Mouse (Mus musculus) ovary, postnatal 14 days (tissue): ENCODE data around the gene Nedd9.

ENCODE experiments used
- DNase-seq: peaks from one replicate; pipeline ENCODE4 v3.0.0; 2022; ENCODE audit warnings: low spot score

Nedd9 gene

DNA sequence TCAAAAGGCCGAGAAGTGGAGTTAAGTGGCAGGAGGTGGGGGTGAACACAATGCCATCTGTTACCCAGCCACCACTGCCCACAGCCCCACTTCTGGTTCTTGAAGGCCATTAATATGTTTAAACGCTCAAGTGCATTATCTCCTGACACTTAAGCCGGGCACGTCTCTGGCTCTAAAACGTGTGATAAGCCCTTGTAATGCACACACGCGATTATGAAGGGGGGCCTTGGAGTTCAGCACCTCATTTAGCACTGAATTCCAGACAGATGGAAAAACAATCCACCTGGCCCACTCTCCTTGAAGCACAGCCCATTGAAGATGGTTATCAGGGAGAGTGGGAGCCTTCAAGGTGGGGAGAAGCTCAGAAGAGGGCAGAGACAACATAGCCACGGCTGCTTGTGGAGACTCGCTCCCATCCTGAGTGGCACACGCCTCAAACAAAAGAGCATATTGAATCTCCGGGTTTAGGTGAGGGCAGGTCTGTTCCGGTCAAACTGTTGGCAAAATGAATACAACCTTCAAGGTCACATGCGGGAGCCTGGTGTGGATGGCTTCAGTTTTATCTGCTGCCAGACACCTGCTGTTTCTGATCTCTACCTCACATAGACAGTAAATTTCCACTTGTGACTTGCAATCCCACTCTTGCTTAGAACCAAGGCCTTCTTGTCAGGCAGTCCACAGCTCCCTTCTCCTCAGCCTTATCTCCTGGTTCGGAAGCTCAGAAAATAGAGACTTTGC lies 30.7 kb downstream of the Nedd9 start:
- no peak for DNase-seq

DNA sequence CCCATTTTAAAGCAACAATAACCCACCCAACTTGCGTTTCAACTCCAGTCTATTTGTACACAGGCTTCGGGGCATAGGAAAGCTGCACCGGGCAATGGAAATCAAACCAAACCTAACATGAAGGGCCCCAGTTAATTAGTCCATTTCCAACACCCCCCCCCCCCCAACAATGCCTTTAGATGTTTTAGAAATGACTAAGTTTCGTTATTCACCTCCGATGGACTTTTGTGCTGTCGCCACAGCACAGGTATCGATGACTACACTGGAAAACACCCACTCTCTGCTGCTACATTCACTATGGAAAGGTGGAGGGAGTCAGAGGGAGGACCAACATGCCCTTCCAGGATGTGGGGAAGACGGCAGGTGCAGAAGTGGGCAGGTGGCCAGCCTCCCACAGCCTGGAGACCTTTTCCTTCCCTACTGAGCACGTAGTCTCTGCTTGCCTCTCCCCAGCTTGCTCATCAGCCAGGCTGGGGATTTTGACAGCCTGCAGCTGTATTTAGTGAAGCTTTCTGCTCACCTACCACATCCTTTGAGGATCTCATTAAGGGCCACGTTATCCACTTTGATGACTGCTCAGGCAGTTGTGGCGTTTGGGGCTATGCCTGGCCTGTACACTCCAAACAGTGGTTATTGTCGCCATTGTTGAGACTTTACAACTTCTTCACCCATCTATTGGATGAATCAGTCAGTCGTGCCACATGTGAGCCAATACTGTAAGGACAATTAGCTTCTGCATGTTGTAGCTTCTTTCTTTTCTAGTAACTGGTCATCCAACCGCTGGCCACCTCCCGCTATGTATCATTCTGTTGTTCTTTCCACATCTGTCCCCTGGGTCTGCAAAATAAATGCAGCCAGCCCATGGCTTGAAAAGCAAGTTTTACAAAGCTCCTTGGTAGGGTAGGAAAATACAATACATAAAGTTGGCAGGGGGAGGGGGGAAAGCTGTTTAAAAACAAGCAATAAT lies 33.7 kb downstream of the Nedd9 start:
- no peak for DNase-seq

DNA sequence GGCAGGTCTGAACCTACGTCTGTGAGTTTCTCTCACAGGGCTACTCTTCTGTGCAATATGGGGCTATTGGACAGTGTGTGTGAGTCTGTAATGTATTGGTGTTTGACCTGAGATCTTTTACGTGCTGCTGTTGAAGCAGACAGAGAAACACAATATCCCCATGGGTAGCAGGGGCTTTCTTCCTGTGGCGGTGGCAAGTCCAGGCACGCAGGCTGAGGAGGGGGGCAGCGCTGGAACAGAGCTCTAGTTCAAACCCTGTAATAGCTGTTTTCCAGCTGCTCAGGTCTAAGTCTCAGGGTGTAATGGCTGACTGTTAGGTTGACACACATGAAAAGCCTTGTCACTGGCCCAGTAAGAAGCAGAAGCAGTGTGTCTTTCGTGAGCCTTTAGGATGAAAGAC lies 36.3 kb downstream of the Nedd9 start:
- DNase-seq: no peak

DNA sequence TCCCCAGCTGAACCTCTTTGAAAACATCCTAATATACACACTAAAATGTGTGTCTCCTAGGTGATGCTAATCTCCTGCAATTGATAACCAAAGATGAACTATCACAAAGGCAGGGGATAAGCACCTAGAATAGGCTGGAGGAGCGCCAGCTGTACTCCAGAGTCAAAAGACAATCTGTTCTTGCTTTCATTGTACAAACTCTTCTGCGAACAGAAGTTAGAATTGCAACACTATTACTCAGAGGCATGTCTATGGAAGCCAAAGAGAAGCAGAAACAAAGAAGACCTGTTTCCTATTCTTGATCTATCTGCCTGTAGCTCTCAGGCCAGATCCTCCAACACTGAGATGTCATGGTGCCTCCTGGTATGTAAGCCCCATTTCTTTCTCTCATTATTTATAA lies 38.0 kb downstream of the Nedd9 start:
- no peak for DNase-seq

DNA sequence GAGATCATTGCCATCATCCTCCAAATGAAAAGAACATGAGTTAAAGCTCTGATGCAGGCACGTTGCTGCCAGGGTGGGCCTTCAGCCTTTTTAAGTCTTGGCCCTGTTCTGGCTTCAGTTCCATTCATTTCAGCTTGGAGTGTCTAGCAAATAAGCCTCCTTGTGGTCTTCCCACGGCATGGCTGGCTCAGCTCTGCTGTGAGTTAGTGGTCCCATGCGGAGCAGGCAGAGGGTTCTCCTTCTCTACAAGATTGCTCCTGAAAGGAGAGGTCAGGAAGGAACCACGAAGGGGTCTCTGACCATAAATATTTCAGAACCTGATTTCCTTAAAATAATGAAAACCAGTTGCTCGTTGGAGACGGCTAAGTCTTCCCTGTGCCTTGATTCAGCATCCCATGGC lies 40.0 kb downstream of the Nedd9 start:
- no peak for DNase-seq

DNA sequence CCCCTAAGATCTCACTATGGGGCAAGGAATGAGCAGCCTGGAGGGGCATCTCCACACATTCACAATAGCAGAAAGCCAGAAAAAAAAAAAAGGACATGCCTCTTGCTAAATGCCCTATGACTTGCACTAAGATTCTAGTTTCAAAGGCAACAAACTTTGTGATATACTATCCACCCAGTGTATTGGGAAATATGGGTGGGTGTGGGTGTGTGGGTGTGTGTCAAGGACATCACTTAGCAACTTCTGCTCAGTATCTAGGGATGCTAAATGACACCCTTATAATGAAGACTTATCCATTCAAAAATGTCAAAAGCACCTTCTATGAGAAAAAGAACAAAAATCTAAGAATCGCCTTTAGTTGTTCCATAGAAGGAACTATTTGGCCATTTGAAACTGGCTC lies 40.6 kb downstream of the Nedd9 start:
- DNase-seq: no peak

DNA sequence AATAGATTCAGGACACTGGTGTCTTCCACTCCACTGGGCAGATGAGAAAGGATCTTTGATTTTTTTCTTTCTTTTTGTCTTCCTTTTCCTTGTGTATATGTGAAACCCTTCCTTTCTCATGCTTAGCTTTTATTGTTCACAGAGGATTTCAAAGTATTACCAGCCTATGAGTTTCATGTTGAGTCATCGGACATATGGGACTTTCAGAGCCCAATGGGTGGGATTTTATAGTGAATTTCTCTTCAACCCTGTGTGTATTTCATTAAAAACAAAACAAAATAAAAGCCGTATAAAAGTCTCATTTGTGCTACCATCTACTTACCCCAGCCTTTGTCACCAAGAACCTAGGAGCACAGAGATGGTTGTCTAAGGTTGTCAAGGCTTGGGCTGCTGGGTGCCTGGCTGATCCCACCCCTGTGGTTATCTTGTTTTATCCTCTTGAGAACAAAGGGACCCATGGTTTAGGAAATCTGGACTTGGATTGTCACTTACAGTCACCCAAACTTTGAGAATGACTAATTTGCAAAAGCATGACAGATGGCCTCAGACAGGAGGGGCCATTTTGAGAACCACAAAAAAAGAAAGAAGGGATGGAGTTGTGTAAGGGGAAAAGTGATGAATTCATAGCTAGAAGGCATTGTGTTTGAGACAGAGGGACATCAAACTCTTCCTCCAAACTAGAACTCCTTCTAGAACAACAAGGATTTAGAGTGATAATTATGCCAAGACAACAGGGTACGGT lies 41.9 kb downstream of the Nedd9 start:
- DNase-seq: no peak

DNA sequence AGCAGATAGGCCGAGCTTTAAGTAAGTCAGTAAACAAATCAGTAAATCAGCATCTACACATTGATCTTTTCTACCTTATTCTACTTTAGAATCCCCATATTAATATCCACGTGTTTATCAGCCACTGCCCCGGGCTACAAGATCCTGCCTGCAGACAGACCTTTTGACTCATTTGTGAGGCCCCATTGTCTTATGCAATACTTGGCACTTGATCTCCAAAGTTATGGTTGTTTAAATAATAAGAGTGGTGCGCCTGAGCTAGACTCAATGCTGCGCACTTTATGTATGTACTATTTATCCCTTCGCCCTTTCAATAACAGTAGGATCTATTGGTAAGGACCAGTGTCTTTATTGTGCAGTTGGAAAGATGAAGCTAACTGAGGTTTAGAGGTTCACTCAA lies 42.9 kb downstream of the Nedd9 start:
- DNase-seq: no peak

DNA sequence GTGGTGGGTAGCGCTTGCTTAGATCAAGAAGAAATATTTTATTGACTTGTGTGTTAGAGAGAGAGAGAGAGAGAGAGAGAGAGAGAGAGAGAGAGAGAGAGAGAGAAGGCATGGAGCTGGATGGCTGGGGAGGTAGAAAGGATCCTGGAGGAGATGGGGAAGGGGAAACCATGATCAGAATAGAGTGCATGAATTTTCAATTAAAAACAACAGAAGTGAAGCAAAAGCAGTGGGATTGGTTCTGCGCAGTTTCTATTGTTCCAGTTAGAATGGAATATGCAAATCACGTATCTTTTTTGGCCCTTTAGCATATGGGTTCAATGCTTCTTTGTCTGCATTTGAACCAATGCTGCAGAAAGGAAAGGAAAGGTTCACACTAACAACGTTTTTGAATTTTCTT lies 45.0 kb downstream of the Nedd9 start:
- no peak for DNase-seq

DNA sequence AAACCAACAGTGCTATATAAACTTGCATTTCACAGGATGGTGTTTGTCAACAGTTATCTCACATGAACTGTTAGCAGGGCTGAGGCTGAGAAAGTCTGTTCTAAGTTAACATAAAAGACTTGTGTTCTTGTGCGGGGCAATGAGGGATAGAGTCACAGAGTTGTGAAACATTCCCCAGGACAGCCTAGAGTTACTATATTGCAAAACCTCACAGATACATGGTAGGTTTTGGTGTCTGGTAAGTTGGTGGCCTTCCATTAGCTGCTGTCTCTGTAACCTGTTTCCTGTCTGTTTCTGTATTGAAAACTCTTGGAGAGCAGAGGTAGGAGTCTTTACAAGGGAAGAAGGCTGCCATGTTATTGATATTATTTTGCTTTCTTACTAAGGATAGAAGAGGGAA lies 47.0 kb downstream of the Nedd9 start:
- DNase-seq: no peak

DNA sequence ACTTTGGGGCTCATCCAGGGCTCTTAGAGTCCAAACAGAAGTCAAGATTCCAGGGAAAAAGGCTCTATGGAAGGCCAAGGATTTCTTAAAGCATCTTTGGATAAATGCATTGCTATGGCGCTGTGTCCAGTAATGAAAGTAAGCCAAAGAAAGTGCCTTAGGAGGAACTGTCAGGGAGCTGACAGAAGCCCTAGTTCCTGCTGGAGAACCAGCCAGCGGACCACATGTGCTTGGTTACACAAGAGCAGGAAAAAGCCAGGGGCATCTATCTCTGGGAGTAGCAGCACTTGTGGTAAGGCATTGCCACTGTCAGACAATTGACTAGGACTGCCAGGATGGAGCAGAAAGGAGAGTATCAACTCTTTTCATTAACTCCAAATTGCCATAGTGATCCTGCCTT lies 49.8 kb downstream of the Nedd9 start:
- no peak for DNase-seq

DNA sequence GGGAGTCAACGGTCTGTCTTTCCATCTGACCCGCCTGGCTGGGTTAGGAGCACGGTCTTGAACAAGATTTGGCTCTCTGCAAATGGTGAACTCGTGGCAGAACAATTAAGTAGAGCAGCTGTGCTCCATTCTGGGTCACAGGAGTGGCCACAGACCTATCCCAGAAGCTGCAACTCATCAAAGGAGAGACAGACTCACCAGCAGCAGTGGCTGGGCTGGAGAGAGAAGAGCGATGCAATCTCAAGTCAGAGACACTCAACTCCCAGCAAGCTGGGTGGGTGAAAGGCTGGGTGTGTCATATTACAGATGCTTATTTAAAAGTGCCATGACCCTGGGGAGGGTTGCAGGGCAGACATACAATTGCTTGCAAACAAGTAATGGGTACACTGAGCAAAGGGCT lies 50.4 kb downstream of the Nedd9 start:
- no peak for DNase-seq

DNA sequence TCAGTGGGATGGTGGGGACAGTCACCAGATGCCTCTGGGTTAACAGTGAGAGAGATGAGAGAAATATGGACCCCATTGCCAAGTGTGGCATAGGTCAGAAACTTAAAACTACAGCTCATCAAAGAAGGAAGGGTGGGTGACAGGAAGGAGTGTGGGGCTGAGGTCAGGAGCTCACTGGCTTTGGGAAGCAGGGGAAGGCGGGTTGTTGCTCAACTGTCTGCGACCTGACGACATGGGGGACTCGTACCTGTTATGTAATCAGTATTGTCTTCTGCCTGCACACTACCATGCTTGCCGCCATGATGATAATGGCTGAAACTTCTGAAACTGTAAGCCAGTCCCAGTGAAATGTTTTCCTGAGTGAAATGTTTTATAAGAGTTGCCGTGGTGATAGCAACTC lies 54.0 kb downstream of the Nedd9 start:
- DNase-seq: no peak

DNA sequence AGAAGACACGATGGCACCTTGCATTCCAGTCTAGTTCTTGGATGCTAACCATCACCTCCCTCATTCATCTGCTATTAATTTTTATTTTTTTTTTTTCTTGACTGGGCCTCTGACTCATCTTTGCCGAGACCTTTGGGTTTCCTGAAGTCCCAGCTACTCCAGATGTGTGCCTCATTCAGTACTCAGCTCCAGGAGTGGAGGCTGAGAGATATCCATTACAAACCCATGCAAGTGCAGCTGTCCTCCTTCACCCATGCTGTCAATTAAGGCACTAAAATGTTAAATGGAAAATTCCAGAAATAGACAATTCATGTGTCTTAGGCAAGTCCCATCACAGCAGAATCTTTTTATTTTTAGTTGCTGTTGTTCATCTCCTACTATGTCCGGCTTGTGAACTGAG lies 55.4 kb downstream of the Nedd9 start:
- DNase-seq: no peak

DNA sequence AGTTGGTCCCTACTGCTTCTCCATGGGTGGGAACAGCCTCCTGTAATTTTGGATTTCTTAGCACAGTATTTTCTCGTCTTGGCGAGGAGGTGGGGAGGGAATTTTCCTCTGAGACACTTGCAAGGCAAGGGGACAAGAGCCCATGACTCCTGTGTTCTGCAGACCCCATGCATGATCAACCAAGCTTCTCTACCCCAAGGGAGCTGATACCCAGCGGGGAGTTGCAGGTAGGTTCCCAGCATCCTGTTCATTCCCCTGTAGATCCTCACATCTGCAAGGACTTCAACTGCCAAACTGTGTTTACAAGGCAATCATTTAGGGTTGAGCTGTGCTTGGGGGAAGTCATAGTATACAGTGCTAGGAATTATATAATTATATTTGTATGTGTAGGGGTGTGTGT lies 60.1 kb downstream of the Nedd9 start:
- no peak for DNase-seq

DNA sequence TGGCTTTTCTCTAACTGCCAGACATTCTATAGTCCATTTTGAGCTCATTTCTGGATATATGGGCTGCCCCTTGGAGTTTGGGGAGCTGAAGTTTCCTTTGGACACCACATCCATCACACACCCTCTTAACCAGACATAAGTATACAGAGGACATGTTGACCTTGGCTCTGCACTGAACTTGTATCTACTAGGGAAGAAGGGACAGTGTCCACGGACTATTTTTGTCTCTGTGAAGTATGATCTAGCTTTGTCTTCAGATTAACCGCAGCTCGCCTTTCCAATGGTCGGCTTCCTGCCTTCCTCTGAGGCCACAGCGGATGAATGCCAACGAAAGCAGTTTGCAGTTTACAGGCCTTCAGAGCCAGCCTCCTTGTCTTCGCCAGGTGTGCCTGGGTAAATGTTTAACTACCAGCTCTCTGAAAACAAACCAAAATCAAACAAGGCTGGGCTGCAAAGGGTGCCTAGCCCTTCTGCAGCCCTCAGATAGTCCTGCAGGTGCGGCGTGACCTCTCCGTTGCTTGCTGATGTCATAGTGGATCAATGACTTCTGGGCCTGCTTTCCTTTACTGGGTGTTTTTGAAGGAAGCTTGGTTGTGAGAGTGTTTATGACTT lies 63.6 kb downstream of the Nedd9 start:
- DNase-seq: no peak

DNA sequence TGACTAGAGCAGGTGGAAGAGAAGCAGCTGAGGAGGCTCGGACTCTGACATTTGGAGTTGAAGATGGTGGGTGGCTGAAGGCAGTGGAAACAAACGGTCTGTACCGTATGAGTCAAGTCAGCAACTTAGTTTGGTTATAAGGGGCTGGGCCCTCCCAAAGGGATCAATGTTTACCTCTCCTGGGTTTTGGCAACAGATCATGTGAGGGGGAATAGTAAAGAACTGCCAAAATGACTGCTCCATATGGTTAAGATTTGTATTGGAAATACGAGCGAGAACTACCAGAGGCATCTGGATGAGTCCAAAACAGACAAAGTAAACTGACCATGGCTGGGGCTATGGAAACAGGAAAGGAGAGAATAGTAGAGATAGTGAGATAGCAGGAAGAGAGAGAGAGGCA lies 64.6 kb downstream of the Nedd9 start:
- DNase-seq: no peak

DNA sequence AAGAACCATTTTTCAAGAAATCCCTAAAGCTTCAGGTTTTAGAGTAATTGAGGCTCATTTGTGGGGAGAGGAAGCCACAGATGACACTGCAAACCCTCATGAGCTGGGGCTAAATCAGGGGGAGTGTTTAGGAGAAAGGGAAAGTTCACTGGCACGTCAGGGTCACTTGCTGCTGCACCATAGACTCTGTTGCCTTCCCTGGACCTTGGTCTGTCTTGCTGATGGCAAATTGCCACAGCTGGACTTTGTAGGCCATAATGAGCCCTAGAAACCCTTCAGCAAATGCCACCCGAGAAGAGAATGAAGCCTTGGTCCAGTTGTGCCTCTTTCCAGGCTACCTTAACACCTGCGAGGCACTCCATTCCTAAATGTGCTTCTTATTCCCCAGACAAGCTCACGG lies 66.8 kb downstream of the Nedd9 start:
- no peak for DNase-seq

DNA sequence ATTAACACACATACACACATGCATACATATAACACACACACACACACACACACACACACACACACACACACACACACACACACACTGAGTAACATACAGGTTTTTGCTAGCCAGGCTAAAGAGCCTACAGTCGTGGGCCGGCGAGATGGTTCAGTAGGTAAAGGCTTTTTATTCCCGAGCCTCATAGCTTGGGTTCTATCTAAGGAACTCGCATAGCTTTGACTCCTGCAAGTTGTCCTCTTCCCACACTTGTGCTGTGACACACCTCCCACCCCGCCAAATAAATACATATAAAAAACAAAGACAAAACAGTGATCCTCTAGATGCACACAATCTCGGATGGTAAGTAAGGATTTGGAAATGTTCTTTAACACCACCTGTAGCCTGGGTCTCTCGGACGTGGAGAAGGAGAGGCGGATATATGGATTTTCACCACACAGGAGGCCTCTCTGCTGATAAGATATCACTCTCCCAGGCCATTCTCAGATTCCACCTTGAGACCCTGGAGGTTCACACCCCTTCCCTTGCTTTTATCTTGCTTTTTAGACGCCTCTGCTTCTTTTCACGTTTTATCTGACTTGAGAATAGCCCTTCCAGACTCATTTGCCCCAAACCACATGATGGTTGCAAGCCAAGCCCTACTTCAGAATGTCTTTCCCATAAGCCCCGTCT lies 68.8 kb downstream of the Nedd9 start:
- no peak for DNase-seq

DNA sequence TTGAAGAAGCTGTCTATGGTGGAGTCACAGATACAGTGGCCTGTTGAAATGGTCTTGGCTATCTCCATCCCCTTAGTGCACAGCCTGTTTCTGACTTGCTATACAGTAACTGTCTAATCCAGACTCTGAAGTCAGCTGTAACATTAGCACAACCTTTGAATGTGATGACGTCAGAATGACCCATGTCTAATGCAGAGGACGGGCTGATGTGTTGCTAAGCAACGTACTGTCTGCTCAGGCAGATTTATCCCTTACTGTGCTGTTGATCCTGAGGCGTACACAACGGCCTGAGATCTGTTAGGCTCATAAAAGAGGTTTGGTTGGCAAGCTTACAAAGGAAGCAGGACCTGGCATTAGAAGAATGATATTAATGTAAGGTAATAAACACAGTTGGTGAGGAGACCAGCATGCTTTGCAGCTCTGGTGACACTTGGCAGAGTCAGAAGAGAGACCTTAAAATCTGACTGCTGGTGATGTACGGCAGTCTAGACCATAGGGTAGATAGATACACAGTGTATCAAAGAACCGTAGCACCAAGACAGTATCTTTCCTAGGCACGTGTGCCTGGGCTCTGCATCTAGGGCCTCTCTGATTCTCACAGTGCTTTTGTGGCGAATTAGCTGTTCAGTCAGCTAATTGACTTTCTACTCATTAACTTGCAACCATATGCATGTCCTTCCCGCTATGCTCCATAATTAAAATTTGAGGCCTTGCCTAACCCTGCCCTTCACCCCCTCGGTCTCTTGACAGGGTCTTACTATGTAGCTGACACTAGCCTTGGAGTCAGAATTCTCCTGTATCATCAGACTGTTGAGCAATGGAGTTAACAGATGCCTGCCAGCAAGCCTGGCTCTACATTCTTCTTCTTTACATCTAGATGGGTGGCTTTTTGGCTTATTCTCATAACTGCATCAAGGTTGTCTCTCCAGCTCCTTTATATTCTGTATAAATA lies 70.8 kb downstream of the Nedd9 start:
- DNase-seq: no peak
